Mouse (Mus musculus): Measurements from ENCODE around the gene Nceh1.

DNA sequence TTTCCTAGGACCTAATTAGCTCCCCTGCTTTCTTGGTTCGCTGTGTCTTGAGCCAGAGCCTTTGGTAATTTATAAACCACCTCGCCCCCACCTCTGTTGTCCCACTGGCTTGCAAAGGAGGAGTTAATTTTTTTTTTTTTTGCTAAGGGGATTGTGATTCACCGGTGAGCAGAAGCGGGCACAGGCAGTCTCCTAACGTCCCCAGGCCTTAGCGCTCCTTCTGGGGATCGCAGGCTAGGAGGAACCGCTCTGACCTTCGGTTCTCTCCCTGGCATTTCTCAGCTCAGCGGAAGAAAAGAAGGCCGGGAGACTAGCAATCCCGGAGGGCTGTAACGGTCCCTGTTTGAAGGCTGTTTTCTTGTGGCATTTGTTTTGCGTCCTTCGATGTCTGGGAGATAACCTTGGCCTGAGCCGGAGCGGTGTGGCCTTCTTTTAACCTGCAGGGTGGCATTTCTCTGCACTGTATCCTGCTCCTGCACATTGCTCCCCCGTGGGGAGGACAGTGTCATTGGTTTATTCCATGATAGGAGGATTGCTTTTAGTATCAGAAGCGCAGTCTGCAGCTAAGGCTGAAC lies 923 bp downstream of the Nceh1 start:
- TF ChIP-seq POLR2A (IDR thresholded peaks at IDR 0.05; ENCODE audit: low read depth, low read length) (no peak), TBP (conservative IDR thresholded peaks at IDR 0.05; ENCODE audit: low read depth, low read length) (no peak), CTCF (conservative IDR thresholded peaks at IDR 0.05 in 1 of 2, IDR thresholded peaks at IDR 0.05 in 1 of 2; ENCODE audit: low read depth in 2 of 2, low read length in 2 of 2) (no peak), MAX (IDR thresholded peaks at IDR 0.05; ENCODE audit: low read length) (no peak), KAT2A (IDR thresholded peaks at IDR 0.05; ENCODE audit: insufficient replicate concordance, low read length) (no peak), JUN (IDR thresholded peaks at IDR 0.05; ENCODE audit: insufficient read depth, low read depth, low read length) (no peak), IRF4 (IDR thresholded peaks at IDR 0.05; ENCODE audit: low read depth, low read length) (no peak), MAZ (IDR thresholded peaks at IDR 0.05; ENCODE audit: low read depth, low read length) (no peak), USF1 (IDR thresholded peaks at IDR 0.05; ENCODE audit: low read depth, low read length) (no peak), ZC3H11A (IDR thresholded peaks at IDR 0.05; ENCODE audit: low read depth, low read length) (no peak), E2F4 (IDR thresholded peaks at IDR 0.05; ENCODE audit: insufficient replicate concordance, low read depth, low read length) (no peak), PAX5 (IDR thresholded peaks at IDR 0.05; ENCODE audit: low read length) (no peak)
